Mouse (Mus musculus): Measurements from ENCODE around the gene Bcl10. TPM values are rescaled to one million over a fixed set of nuclear protein-coding genes. Genes with fewer than 3 reads are reported as not detected.
"Not testable (repeated sequence)": the region's sequence is repeated elsewhere in the genome, so short reads cannot be mapped to it uniquely, and the experiment has no call there.

The Bcl10 gene
- polyA plus RNA-seq, 1 experiment: 24.2 TPM

DNA sequence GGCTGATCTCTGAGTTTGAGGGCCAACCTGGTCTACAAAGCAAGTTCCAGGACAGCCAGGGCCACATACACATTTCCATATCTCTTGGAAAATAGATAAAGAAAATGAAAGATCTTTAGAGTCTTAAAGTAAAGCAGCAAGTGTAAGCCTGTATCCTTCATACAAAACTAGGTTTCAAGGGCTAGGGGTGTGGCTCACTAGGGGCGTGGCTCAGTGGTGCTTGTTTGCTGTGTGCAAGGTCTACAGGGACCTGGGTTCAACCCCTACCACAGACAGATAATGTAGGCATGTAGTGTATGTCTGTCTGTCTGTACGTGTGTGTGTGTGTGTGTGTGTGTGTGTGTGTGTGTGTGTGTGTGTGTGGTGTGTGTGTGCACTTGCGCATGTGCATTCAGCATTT, 23.3 kb downstream of the Bcl10 start:
- DNase-seq (ENCODE audit: low read depth, low spot score): no peak
- 66% methylated on average over 3 of the region's 3 CpGs for WGBS

- 68% methylated on average over 2 of the region's 2 CpGs for WGBS
- no peak for DNase-seq (ENCODE audit: low read depth, low spot score)
Measured at GRCm38 (mm10) chr3:145946654-145947053, 24.1 kb downstream of the Bcl10 start.

DNA sequence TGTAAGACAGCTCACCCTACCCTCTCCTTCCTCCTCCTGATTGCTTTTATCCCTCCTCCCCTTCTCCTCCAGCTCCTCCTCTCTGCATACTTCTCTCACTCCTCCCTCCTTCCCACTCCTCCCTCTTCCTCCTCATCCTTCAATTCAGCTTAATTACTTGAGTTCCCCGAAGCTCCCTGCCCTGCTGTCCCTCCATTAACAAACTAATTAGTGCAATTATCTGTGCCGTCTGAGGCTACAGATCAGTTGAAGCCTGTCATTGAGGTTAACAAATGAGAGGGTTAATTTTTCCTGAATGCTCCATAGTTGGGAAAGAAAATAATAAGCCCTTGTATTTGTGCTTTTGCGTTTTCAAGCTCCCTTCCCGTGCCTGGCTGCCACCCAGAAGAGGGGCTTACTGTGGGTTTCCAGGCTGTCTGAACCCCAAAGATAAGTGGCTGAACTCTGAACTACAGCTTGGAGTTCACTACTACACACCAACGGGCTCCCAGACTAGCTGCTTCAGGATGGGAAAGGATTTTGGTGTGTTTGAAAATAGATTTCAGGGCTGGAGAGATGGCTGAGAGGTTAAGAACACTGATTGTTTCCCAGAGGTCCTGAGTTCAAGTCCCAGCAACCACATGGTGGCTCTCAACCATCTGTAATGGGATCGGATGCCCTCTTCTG, 25.1 kb downstream of the Bcl10 start:
- 54% methylated on average over 6 of the region's 6 CpGs for WGBS
- DNase-seq (ENCODE audit: low read depth, low spot score): no peak

DNA sequence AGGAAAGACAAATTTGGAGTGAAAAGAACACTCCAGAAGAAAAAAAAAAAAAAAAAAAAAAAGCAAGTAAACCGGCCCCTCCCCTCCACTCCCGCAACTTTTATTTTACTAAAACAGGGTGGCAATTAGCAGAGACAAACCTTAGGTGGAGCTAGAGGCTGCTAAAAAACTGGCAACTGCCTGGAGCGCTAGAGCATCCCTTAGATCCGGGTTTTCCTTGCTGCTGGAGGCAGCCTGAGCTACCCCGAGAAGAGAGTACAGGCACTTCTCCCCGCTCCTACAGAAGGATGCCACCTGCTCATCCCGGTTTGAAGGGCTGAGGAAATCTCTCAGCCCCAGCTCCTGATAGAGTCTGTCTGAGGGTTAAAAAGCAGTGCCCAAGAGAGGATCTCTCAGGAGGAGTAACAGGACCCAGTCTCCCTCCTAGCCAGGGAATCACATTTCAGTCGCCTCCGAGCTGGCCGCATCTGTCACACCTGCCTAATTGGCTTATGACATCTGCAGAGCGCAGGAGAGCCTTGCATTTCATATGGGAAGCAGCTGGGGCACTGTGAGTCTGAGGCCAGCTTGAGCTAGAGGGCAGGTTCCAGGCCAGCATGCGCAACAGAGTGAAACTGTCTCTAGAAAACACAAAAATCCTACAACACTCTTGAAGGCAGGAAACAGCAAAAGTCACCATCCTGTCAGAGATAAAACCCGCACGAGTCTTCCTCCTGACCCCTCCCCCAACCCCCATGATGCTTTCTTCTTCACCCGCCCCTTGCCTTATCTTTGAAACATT, 27.6 kb downstream of the Bcl10 start:
- DNase-seq (ENCODE audit: low read depth, low spot score): no peak

DNA sequence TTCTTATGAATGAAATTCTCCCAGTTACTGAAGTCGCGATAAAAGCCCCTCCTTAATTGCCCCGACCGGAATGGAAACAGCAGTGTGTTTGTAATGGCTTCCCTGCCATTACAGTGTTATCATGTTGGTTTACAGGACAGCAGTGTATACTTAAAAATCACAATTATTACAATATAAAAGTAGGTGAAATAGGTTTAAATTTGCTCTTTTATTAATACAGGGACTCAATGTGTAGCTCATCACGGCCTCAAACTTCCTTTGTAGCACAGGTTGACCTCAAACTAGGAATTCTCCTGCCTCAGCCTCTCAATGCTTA, 28.2 kb downstream of the Bcl10 start:
- WGBS: 35% methylated on average over 5 of the region's 5 CpGs
- DNase-seq (ENCODE audit: low read depth, low spot score): no peak

More for the DNA sequence above, 27.6 kb downstream of the Bcl10 start:
- WGBS: 10% methylated on average over 15 of the region's 15 CpGs

- WGBS: 78% methylated on average over 17 of the region's 17 CpGs
- no peak for DNase-seq (ENCODE audit: low read depth, low spot score)
Measured at GRCm38 (mm10) chr3:145951287-145952165, 28.9 kb downstream of the Bcl10 start.

DNA sequence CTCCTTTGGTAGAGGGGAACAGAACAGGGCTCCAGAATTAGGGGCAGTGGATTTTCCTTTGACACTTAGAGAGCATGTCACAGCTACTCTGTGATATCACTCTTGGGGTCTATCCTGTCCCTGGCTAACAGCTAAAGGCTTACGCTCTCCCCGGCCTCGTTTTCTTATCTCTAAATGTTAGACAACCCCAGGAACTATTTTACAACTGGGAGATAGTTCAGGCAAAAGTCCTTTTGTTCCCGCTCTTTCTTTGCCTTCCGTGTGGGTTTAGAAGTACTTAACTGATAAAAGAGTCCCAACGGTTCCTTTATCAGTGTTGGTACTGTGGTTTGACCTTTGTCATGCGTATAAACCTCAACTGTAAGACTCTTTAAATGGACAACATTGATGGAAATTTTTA, 30.3 kb downstream of the Bcl10 start:
- no peak for DNase-seq (ENCODE audit: low read depth, low spot score)
- 38% methylated on average over 7 of the region's 7 CpGs for WGBS

- WGBS: 38% methylated on average over 2 of the region's 2 CpGs
Measured at GRCm38 (mm10) chr3:145953411-145953810, 30.8 kb downstream of the Bcl10 start.

GRCm38 (mm10) chr3:145959824-145960223, 37.2 kb downstream of the Bcl10 start:
- DNase-seq (ENCODE audit: low read depth, low spot score): no peak
- WGBS: 14% methylated on average over 1 of the region's 1 CpGs

More at GRCm38 (mm10) chr3:145953411-145953810, 30.8 kb downstream of the Bcl10 start:
- no peak for DNase-seq (ENCODE audit: low read depth, low spot score)

DNA sequence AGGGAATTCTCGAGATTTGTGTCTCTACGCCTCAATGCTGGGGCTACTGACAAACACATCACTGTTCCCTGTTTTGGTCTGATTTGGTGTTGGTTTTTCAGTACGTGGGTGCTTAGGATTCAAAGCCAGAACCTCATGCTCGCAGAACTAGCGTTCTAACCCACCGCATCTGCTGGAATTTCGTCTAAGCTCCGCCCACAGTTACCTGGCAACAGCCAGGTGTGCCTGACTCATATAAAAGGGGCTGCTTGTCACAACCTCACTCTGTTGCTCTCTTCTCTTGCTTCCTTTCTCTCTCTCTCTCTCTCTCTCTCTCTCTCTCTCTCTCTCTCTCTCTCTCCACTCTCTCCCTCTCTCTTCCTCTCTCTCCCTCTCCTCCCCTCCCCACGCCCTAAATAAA, 39.8 kb downstream of the Bcl10 start:
- DNase-seq (ENCODE audit: low read depth, low spot score): no peak
- WGBS: 46% methylated on average over 9 of the region's 9 CpGs

DNA sequence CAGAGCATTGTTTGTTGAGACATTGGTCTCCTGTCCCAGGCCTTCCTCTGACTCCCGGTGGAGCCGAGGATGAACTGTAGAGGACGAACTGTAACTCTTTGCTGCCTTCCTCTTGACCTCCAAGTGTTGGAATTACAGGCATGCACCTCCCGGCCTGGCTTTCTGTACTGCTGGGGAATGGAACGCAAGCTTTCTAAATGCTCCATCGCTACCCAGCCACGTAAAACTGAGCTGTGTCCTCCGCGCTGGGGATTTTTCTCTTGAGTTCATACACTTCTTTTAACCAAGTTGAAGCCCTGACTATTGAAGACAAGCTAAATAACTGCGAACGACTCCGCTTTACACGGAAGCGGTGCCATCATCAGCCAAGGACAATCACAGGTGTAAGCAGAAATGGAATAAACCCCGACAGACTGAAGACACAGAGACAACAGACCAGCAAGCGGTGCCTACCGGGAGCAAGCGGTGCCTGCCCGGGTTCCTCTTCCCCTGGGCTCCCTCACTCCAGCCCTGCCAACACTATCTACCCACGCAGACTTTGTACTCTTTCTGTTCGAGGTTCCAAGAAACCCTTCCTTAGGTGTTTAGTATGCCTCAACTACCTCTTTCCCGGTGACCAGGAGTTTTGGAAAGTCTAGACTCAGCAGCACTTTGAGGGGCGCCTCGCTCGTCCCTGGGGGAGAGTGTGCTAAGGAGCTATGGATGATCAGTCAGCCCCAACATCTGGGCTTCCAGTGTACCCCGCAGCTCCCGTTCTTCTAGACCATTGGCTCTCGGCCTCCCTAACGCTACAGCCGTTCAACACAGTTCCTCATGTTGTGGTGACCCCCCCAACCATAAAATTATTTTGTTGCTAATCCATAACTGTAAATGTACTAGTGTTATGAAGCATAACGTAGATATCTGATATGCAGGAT, 40.8 kb downstream of the Bcl10 start:
- no peak for DNase-seq (ENCODE audit: low read depth, low spot score)
- 28% methylated on average over 31 of the region's 31 CpGs for WGBS

DNA sequence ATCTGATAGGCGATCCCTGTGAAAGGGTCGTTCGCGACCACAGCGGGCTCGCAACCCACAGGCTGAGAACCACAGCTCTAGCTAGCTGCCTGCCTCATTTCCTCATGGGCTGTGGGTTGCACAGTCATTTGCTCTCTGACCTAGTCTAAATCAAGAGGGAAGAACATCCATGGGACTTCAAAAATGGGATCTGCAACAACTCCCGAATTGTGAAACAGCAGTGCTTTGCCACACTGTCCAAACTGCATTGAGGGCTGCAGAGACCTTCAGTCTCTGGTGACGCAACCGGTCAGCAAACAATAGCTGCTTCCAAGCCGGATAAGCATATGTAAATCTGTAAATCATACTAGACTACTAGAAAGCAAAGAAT, 41.4 kb downstream of the Bcl10 start:
- no peak for DNase-seq (ENCODE audit: low read depth, low spot score)

DNA sequence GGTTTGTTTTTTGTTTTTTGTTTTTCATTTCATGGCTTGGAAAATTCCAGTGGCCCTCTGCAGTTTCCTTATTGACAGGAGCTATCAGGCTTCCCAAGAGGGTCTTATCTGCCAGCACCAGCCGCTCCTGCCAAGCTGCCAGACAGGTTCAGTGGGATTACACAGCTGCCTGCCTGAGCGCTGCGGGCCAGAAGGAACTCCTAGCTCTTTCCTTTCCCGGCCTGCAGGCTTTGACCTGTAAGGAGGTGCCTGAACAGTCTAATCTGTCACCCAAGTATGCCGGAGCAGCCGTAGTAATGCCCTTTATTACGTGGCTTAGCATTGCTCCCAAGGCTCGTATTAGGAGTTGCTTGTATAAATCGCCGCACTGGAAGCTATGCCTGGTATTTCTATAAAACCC, 41.9 kb downstream of the Bcl10 start:
- DNase-seq (ENCODE audit: low read depth, low spot score): no peak
- WGBS: 13% methylated on average over 10 of the region's 10 CpGs

More for the DNA sequence above, 41.4 kb downstream of the Bcl10 start:
- WGBS: 30% methylated on average over 10 of the region's 10 CpGs

GRCm38 (mm10) chr3:145965583-145965982, 43.0 kb downstream of the Bcl10 start:
- WGBS: 68% methylated on average over 3 of the region's 3 CpGs

DNA sequence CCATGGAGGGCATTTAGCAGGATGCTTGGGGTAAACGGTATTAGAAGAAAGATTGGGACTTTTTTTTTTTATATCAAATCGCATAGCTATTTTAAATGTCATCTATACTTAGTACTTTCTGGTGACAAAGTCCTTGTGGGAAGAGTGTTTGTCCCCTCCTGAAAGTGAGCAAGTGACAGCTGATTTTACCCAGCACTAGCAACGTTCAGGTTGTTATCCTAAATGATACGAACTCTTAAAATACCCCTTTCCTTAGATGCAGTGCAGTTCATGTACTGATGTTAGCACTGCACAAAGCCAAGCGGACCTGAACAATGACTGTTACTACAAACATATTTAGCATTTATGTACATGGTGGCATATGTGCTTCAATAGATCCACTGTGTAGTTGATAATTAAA, 44.2 kb downstream of the Bcl10 start:
- DNase-seq (ENCODE audit: low read depth, low spot score): no peak
- 92% methylated on average over 5 of the region's 5 CpGs for WGBS

More at GRCm38 (mm10) chr3:145965583-145965982, 43.0 kb downstream of the Bcl10 start:
- DNase-seq (ENCODE audit: low read depth, low spot score): not testable (repeated sequence)

DNA sequence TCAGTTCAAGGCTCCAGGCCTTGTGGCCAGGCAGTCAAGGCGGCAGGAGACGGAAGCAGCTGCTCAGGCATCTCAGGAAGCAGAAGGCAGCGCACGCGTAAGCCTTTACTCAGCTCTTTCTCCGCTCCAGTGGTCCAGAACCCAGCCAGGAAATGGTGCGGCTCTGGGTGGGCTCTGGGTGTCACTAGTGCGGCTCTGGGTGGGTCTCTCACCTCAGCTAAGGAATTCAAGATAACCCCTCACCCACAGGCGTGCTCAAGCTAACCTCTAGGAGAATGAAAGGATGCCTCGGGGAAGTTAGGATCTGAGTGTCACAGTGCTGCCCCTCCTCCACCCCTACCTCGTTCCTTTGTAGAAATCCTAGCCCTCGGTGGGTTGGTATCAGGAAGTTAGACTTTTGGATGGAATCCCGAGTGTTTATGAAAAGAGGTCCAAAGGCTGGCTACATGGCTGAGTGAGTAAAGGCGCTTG, 46.5 kb downstream of the Bcl10 start:
- WGBS: 61% methylated on average over 14 of the region's 14 CpGs
- no peak for DNase-seq (ENCODE audit: low read depth, low spot score)

GRCm38 (mm10) chr3:145971501-145971900, 48.9 kb downstream of the Bcl10 start:
- 66% methylated on average over 10 of the region's 10 CpGs for WGBS
- DNase-seq (ENCODE audit: low read depth, low spot score): no peak

GRCm38 (mm10) chr3:145974986-145975385, 52.4 kb downstream of the Bcl10 start:
- 75% methylated on average over 7 of the region's 7 CpGs for WGBS
- DNase-seq (ENCODE audit: low read depth, low spot score): no peak
